Mouse (Mus musculus) forebrain, postnatal 0 days (tissue): ENCODE data around the gene Adcy4. TPM values are rescaled to one million over a fixed set of nuclear protein-coding genes. Genes with fewer than 3 reads are reported as not detected.

ENCODE experiments used
- ATAC-seq: fragments of 200-750 bp; cut with Nextera tagmentation; 2 replicates; pipeline ENCODE4 v1.8.0; 2017; ENCODE audit warnings: mild to moderate bottlenecking, moderate library complexity
- DNase-seq: peaks from one replicate; pipeline ENCODE4 v3.0.0-alpha.2; 2015
- H3K27ac ChIP-seq: fragments of 300-500 bp; sonication (generic); 2 replicates; pipeline ENCODE4 v1.5.1; 2014; ENCODE audit warnings: low read depth, mild to moderate bottlenecking, antibody characterized with exemption, low read length, moderate library complexity, mixed read lengths
- H3K27me3 ChIP-seq: fragments of 300-500 bp; sonication (generic); 2 replicates; pipeline ENCODE4 v1.6.1; 2014; ENCODE audit warnings: mild to moderate bottlenecking, low read length, mixed read lengths; ENCODE audit not compliant: insufficient read depth
- H3K36me3 ChIP-seq: fragments of 300-500 bp; sonication (generic); 2 replicates; pipeline ENCODE4 v1.6.1; 2014; ENCODE audit warnings: mild to moderate bottlenecking, moderate library complexity; ENCODE audit not compliant: insufficient read depth
- H3K4me1 ChIP-seq: fragments of 300-500 bp; sonication (generic); 2 replicates; pipeline ENCODE4 v1.6.1; 2014; ENCODE audit warnings: antibody characterized with exemption; ENCODE audit not compliant: insufficient read depth
- H3K4me2 ChIP-seq: fragments of 300-500 bp; sonication (generic); 2 replicates; pipeline ENCODE4 v1.6.1; 2014; ENCODE audit warnings: low read depth, mild to moderate bottlenecking, moderate library complexity
- H3K4me3 ChIP-seq: fragments of 300-500 bp; sonication (generic); 2 replicates; pipeline ENCODE4 v1.5.1; 2014; ENCODE audit warnings: low read depth, low read length, mixed read lengths
- H3K9ac ChIP-seq: fragments of 300-500 bp; sonication (generic); 2 replicates; pipeline ENCODE4 v1.6.1; 2014; ENCODE audit warnings: mild to moderate bottlenecking
- H3K9me3 ChIP-seq: fragments of 300-500 bp; sonication (generic); 2 replicates; pipeline ENCODE4 v1.6.1; 2016; ENCODE audit warnings: low read length
- CTCF ChIP-seq: sonication (generic); IDR thresholded peaks from 2 replicates; pipeline ENCODE4 v1.5.1; 2016; ENCODE audit warnings: antibody characterized with exemption, control low read depth, low read depth
- WGBS: fragments of 180-500 bp; shearing (Covaris S2); extraction: QIAGEN DNeasy Blood & Tissue Kit; methylation state at CpG from one replicate; pipeline ENCODE4 v1.1.7; 2014; 5-methylcytosine and 5-hydroxymethylcytosine counted together
- polyA plus RNA-seq: library from polyadenylated mRNA; unstranded; fragments of >200 nt; fragmentation: Nextera tagmentation; extraction: Ambion mirVana; gene quantifications from 2 replicates; pipeline ENCODE4 v1.2.1, GENCODE M21; 2015
- total RNA-seq: library from RNA; depleted of rRNA; stranded (reverse); fragments of >200 nt; gene quantifications from 2 replicates; pipeline ENCODE4 v1.2.3, GENCODE M21; 2014

Gene Adcy4
- total and polyA plus RNA-seq, 2 experiments from 2014 or later = 1.7 to 3.6 TPM

DNA sequence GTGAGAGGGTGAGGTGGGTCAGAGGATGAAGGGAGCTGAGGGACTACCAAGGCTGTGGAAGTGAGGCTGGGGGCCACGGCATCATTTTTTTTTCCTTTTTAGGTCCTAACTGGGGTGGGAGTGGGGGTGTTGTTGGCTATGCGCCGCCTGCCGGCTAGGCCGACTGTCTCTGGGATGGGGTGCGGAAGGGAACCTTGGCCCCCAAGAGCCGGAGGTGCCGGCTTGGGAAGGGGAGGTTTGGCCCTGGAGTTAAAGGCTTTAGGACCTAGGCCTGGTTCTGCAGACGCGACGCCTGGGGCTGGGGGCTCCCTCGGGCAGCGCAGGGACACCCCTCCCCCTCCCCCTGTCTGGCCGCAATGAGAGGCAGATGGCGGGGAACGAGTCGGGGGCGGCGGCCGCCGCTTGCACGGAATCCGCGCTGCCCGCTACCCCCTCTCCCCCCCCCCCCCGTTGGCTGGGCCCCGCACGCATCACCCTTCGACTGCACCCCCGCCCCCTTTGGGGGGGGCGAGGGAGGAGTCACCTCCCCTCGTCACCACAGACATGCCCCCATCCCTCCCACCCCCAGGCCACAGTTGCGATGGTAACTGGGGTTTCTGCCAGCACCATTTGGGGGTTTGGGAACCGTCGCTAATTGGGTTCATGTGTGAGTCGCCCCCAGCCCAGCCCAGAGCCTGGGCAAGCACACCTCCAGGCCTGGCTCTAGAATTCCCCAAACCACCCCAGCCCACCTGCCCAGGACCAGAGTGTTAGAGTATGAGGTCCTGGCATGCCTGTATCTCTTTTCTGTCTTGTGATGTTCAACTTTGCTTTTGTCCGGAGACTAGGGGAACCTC lies 41.5 kb upstream of the Adcy4 start:
- Histone ChIP-seq H3K27me3 (no peaks in the 10 kb centered on the region), H3K9me3 (no peaks in the 10 kb centered on the region), H3K9ac (peak overlapping the region; percentile 55), H3K36me3 (no peaks in the 10 kb centered on the region), H3K4me2 (peak overlapping the region; percentile 98), H3K27ac (peak overlapping the region; percentile 57), H3K4me1 (peaks cover 23% of the 10 kb centered on the region; the same call in 1 of the 2 replicates), H3K4me3 (peak overlapping the region; percentile 45)
- 1% methylated on average over 23 of the region's 37 CpGs for WGBS
- ATAC-seq (peak; percentile 14; the same call in 1 of the 2 replicates), DNase-seq (peak; percentile 66)
- peak; percentile 31 for TF ChIP-seq CTCF

DNA sequence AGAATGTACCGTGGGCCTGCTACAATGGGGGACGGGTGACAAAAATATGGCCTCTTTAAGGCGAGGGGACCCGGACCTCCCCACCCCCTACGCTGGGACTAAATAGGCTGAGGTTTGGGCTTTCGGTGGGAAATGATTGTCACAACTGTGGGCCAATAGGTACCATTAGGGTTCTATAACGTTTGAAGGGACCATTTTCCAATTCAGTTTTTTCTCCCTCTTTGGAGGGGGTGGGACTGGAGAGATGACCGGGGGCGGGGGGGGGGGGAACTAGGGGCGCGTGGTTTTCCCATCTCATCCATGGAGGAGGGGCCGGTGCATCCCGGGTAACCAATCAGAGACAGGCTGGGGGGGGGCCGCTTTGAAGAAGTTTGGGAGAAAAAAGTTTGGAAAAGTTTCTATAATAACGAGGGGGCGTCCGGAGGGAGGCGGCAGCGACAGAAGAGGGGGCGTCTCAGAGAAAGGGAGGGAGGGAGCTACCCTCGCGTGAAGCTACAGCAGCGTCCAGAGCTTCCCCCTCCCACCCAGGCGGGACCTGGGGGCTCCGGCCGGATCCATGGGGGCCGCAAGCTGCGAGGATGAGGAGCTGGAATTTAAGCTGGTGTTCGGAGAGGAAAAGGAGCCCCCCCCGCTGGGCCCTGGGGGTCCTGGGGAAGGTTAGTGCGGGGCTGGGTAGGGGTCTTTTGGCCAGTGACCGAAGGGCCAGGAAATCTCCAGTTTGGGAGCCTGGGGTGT lies 40.8 kb upstream of the Adcy4 start:
- DNase-seq (peak; percentile 15), ATAC-seq (no peak)
- peak overlapping the region; percentile 57 for H3K27ac ChIP-seq
- peak overlapping the region; percentile 55 for H3K9ac ChIP-seq
- H3K36me3 ChIP-seq = no peaks in the 10 kb centered on the region
- 1% methylated on average over 30 of the region's 32 CpGs for WGBS
- no peaks in the 10 kb centered on the region for H3K9me3 ChIP-seq
- TF ChIP-seq CTCF = no peak
- peaks cover 23% of the 10 kb centered on the region; the same call in 1 of the 2 replicates for H3K4me1 ChIP-seq
- H3K4me2 ChIP-seq = peak overlapping the region; percentile 98
- H3K4me3 ChIP-seq = peak overlapping the region; percentile 45
- no peaks in the 10 kb centered on the region for H3K27me3 ChIP-seq

DNA sequence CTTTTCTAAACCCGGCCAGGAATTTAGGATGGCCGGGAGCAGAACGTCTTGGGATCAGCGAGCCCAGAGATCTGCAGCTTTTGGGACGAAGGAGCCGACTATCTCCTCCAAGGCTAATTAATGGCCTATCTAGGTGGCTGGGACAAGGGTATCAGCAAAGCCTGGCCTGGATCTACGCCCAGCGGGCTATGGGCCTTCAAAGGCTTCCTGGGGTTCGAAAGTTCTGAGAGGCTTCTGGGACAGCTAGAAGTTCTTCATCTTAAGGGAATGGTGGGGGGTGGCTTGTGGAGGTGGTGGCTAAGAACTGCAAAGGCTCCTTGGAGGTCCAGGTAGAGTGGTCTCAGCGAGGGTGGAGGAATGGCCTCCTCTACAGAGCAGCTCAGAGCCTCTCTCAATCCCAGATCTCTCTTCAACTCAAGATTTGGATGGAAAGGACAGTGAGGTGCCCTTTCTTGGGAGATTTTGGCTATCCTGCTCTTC lies 40.1 kb upstream of the Adcy4 start:
- Histone ChIP-seq H3K27ac (peak overlapping the region; percentile 41; the same call in 1 of the 2 replicates), H3K27me3 (no peaks in the 10 kb centered on the region), H3K4me3 (peak overlapping the region; percentile 56), H3K4me2 (peak overlapping the region; percentile 98), H3K9me3 (no peaks in the 10 kb centered on the region), H3K4me1 (peaks cover 23% of the 10 kb centered on the region; the same call in 1 of the 2 replicates), H3K36me3 (no peaks in the 10 kb centered on the region), H3K9ac (0 out of 2 replicates have a peak overlapping the region, but pooled peaks have one; percentile 62)
- peak; percentile 26 for DNase-seq
- ATAC-seq = no peak
- 3% methylated on average over 10 of the region's 10 CpGs for WGBS
- TF ChIP-seq CTCF = no peak

DNA sequence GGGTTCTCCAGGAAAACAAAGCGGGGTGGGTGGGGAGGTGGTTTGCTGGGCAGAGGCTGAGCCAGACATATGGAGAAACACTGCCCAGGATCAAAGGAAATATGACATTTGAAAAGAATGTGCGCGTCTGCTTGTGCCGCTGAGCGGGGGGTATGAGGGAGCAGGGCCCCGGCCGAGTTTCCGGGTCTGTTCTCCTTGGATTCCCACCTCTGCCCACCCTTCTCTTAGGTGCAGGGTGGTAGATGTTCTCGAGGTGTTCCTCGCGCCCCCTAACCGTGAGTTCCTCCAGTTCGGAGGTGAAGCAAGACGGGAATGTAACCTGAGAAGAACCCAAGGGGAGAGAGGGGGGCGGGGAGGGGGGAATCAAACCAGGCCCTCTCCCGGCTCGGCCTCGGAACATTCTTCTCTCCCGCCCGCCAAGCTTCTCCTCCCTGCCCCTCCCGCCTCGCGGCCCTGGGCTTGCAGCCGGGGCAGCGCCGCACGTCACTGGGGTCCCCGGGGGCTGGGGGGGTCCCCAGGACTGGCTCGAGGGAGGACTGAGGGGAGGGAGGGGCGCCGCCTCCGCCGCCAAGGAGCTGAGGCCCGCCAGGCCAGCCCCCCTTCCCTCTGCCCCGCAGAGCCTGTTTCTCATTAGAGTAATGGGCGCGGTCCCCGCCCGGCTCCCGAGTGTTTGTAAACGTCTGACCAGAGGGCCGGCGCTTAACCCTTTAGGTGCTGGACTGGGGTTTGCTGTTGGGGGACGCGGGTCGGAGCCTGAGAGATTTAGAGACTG lies 39.3 kb upstream of the Adcy4 start, which contains the start of gene Nfatc4:
Gene Nfatc4, plus strand, starts transcription at position 154 of the 772 bp plus-strand sequence.
- peak within 1 kb of the TSS; percentile 56 for H3K4me3 ChIP-seq
- H3K9ac ChIP-seq = peak within 1 kb of the TSS; percentile 62
- no peaks in the 10 kb centered on the region for H3K36me3 ChIP-seq
- peak; percentile 70 for DNase-seq
- TF ChIP-seq CTCF = no peak
- H3K9me3 ChIP-seq = no peaks in the 10 kb centered on the region
- WGBS = 4% methylated on average over 44 of the region's 46 CpGs
- H3K27ac ChIP-seq = peak within 1 kb of the TSS; percentile 69
- H3K27me3 ChIP-seq = no peaks in the 10 kb centered on the region
- ATAC-seq = peak; percentile 69
- H3K4me1 ChIP-seq = peaks cover 23% of the 10 kb centered on the region; the same call in 1 of the 2 replicates
- peak within 1 kb of the TSS; percentile 98 for H3K4me2 ChIP-seq

DNA sequence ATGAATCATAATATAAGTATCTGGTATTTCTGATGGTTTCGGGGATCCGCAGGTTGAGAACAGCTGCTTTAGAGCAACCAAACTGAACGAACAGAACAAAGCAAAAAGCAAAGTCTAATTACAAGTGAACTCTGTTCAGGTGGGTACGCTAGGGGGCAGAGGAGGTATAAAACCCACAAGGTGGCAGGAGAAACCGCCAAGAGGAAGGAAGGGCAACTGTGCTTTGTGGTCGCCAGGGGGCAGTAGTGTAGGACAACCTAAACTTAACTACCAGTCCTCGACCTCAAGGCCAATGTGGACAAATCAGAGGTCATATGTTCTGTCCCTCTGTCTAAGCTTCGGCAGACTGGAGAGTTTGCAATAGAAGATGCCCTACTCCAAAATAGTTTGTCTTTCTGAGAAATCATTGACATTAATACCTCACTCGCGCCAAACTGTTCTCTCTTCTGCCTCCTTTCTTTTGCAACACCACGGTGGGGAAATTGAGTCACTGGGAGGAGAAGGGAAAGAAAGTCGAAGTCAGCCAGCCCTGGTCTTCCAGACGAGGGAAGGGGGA lies 38.6 kb upstream of the Adcy4 start:
- Histone ChIP-seq H3K27me3 (no peaks in the 10 kb centered on the region), H3K4me2 (peak overlapping the region; percentile 98), H3K9me3 (no peaks in the 10 kb centered on the region), H3K27ac (peak overlapping the region; percentile 69; the same call in 1 of the 2 replicates), H3K9ac (peak overlapping the region; percentile 62), H3K36me3 (no peaks in the 10 kb centered on the region), H3K4me1 (peaks cover 23% of the 10 kb centered on the region; the same call in 1 of the 2 replicates), H3K4me3 (peak overlapping the region; percentile 56)
- 5% methylated on average over 13 of the region's 13 CpGs for WGBS
- ATAC-seq = peak; percentile 34; the same call in 1 of the 2 replicates
- peak; percentile 77 for DNase-seq
- peak; percentile 90 for TF ChIP-seq CTCF

DNA sequence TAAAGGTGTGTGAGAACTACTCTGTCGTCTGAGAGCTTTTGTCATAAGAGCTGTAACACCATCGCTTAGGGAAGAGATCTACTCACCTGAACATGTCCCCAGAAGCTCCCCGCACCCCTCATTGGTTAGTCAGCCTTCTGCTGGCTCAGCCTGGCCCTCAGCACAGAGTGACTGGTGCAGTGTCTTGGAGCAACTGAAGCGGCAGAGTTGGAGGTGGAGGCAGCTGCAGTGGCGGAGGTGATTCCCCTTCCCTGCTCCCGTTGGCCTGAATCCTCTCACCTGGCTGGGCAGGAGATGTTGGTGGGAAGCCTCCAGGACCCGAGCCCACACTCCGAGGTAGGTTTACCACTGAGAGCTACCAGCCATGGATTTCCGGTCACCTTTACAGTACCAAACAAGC lies 36.7 kb upstream of the Adcy4 start:
- Histone ChIP-seq H3K9me3 (no peaks in the 10 kb centered on the region), H3K4me1 (peaks cover 16% of the 10 kb centered on the region; the same call in 1 of the 2 replicates), H3K27ac (no peak overlapping the region), H3K36me3 (no peaks in the 10 kb centered on the region), H3K4me3 (no peak overlapping the region), H3K27me3 (no peaks in the 10 kb centered on the region), H3K9ac (no peak overlapping the region), H3K4me2 (no peak overlapping the region)
- no peak for ATAC-seq
- no peak for DNase-seq
- 83% methylated on average over 9 of the region's 9 CpGs for WGBS
- TF ChIP-seq CTCF = no peak
